Mouse (Mus musculus): ENCODE results near the gene Mcrip2.

Mcrip2 gene

DNA sequence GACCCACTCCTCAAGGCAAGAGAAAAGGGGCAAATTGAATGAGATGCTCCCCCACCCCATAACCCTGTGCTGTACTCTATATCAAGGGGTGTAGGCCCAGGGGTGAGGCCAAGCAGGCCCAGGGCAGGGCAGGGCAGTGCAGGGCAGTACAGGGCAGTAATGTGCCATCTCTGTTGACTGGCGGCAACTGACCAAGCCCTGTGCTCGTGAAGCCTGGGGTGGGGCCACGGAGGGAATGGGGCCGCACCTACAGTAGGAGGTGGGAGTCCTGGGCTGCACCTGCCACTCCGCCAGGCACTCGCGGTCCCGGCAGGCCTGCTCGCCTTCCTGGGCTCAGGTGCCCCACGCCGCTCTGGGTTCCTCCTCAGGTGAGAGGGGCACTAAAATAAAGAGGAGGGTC, 3.3 kb downstream of the Mcrip2 start:
- DNase-seq (ENCODE audit: low spot score in 2 of 2): no peak

DNA sequence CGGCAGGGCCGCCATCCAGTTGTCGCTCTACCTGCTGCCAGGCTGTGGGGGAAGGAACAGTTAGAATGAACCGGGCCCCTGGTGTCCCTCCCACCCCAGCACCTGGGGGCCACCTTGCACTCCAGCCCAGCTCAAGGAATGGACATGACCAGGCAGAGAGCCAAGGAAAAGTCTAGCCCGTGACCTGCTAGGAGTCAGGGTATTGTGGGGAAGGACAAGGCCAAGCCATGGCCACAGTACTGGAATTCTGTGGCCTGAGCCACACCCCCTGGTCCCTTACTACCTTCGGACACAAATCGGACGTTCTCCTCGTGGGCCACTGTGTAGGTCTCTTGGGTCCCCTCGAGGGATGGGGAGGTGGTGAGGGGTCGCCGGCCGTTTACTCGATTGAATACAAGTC, 4.3 kb downstream of the Mcrip2 start:
- no peak for DNase-seq (ENCODE audit: low spot score in 2 of 2)

DNA sequence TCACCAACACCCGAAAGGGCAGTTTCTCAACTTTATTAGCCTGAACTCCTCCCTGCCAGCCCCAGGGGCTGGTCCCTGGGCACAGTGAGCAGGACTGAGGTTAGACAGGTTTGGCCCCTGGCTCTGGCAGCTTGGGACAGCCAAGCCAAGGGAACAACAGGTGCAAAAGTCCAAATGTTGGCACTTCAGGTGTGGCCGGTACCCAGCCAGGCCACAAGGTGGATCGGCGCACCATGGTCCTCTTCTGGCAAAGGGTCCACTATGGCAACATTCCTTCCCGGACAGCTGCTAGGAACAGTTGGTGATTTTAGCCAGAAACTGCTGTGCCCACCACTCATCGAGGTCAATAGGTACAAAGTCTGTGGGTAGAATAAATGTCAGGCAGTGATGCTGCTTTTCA, 4.9 kb downstream of the Mcrip2 start:
- DNase-seq (ENCODE audit: low spot score in 2 of 2): no peak

DNA sequence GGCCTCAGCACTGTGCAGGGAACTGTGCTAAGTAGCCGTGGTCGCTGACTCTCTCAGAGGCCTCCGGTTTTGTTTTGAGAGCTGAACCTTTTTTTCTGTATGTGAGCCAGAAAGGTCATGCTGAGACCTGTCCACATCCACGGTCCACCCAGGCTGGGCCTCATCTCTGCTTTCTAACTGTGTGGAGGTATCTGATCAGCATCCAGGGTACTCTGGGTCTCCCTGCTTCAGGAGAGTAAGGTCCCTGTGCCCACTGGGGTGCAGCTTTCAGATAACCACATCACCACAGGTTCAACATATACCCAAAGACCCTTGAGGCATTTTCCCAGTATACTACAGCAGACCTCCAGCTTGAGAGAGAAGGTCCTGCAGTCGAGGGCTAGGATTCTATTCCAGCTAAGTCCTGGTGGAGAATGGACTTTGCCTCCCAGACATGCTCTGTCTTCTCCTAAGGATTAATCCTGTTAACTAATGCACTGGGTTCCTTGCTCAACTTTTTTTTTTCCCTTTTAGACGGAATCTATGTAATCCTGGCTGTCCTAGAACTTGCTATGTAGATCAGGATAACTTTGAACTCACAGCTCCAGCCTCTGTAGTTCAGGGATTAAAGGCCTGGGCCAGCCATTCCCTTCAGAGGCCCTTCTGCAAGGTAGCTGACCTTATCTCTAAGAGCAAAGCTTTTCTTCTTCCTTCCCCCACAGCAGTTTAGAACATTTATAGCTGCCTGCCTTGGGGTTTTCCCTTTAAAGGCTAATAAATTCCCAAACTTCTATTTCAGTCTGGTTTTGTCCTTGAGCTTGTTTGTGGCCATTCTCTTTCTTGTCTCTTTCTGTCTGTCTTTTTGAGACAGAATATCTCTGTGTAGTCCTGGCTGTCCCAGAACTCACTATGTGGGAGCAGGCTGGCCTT, 6.6 kb downstream of the Mcrip2 start:
- DNase-seq (ENCODE audit: low spot score in 2 of 2): no peak

DNA sequence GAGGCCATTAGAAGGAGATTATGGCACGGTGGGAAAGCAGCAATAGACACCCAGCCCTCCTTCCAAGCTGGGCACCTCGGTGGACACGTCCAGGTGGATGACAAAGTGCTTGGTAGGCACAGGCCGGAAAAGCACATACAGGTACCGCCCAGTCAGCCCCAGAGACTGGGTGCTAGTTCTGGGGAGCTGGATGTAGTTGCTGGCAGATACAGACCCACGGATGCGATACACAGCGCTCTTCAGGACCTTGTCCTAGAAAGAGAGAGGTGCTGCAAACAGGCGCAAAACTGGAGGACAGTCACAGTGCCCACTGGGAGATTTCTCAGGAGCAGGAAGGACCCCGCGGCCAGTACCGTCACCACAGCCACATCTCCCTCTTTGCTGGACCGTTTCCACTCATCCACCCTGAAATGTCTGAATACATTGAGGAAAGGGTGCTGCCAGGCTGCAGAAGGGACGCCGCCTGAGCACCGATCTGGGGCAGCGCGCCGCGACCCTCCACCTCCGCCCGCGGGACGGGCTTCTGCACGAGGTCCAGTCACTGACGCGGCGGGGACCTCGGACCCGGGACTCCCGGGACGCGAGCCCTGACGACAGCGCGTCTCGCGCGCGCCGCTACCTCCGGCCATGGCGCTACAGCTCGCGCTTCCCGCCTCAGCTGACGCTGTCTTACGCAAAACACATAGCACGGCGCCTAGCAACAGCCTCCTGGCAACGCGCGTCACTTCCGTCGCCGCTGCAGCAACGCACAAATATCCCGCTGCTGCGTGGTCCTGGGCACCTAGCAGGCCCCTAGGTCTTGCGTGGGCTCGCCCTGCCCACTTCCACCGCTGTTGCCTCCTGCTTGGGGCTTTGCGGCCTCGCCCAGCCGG, 7.5 kb downstream of the Mcrip2 start, which contains the start of gene Wdr90:
Gene Wdr90, minus strand, starts transcription at position 670 of the 872 bp plus-strand sequence.
- DNase-seq (ENCODE audit: low spot score in 2 of 2): peak; percentile 93 to 96

DNA sequence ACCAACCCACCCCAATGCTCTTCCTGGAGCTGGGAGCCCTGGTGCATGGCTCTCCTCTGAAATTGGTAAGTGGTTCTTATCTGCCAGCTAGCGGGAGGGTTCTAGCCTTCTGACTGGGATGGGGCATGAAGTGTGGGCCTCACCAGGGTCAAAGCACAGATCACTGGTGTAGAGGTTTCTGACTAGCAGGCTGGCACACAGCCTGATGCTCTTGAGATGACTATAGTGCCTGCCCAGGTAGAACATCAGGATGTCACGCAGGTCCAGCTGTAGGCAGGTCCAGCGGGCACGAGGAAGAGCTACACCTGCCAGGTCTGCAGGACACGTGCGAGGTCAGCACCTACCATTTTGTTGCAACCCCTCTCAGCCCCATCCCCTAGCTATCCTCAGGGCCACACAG, 8.3 kb downstream of the Mcrip2 start:
- DNase-seq (ENCODE audit: low spot score in 2 of 2): no peak

DNA sequence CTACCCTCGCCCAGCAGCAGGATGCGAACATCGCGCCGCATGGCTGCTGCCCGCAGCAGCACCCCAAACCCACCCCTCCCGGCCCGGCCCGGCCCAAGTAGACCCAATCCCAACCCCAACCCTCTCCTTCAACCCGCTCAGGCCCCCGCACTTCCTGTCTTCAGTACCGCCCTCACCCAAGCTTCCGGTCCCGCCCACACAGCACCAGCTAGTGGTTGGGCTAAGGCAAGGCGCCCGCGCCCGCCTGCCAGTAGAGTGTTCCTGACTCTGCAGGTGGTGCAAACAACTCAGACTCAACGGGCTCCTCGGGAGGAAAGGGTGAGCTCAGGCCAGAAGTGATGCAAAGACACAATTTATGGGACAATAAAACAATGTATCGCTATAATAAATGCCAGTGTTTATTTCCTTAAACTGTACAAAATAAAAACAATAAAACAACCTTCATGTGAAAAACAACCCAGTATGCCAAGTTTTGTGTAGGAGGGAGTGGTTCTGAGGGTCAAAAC, 24.1 kb downstream of the Mcrip2 start, which contains the start of gene Rhot2:
Gene Rhot2, minus strand, starts transcription at position 456 of the 506 bp plus-strand sequence.
- DNase-seq (ENCODE audit: low spot score in 2 of 2): peak; percentile 94 to 95

DNA sequence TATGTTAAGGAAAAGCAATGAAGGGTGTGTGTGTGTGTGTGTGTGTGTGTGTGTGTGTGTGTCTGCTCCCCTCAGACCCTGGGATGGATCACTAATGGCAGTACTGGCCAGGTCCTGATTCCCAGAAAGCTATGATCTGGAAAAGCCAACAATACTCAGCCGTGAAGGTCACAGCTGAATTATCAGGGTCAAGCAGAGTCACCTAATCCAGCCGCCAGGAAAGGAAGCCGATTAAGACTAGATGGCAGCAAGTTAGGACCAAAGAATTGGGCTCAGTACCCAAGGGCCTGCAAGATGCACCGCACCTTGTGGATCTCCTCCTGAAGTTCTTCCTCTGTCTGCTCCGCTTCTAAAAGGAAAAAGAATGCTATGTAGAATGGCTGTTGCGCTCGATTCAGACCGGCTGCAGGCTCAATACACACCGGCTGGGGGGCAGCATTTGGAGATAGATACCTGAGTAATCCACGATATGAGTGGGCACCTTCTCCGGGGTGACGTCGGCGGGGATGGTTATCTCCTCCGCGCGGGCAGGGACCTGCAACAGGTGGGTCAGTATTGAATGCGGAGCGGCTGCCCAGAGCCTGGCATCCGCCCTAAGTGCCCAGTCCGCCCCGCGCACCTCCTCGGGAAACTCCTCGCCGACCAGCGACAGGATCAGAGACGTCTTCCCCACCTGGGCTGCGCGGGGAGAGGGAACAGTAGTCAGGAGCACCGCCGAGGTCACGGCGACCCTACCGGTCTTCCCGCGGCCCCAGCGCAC, 24.7 kb downstream of the Mcrip2 start:
- peak in 1 of 2 experiments; percentile 28 for DNase-seq (ENCODE audit: low spot score in 2 of 2)

DNA sequence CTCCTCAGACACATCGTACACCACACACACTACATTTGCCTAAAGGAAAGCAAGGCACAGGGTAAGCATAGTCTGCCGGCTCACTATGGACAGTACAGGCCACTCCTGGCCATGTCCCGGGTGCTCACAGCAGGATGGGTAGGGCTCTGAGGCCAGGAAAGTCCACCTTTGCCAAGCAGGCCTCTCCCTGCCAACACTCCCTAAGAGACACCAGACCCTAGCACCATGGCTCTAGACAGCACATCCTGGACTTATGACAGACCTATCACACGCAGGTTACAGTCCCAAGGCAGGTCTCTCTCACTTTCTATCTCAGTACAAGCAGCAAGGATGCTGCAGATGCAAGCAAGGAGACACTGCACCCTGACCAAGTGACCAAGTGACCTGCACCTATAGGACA, 25.4 kb downstream of the Mcrip2 start:
- no peak for DNase-seq (ENCODE audit: low spot score in 2 of 2)

DNA sequence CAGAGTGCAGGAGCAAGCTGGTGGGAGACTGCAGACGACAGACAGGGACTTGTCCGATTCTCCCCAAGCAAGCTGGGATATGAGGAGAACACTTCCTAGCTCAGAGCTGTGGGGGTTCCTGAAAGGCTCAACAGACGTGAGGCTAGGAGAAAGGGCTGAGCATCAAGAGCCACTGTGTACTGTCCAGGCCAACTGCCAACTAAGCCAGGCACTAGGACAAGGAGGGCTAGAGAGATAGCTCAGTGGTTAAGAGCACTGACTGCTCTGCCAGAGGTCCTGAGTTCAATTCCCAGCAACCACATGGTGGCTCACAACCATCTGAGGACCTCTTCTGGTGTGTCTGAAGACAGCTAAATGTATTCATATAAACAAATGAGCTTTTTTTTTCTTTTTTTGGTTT, 26.1 kb downstream of the Mcrip2 start:
- DNase-seq (ENCODE audit: low spot score in 2 of 2): no peak

DNA sequence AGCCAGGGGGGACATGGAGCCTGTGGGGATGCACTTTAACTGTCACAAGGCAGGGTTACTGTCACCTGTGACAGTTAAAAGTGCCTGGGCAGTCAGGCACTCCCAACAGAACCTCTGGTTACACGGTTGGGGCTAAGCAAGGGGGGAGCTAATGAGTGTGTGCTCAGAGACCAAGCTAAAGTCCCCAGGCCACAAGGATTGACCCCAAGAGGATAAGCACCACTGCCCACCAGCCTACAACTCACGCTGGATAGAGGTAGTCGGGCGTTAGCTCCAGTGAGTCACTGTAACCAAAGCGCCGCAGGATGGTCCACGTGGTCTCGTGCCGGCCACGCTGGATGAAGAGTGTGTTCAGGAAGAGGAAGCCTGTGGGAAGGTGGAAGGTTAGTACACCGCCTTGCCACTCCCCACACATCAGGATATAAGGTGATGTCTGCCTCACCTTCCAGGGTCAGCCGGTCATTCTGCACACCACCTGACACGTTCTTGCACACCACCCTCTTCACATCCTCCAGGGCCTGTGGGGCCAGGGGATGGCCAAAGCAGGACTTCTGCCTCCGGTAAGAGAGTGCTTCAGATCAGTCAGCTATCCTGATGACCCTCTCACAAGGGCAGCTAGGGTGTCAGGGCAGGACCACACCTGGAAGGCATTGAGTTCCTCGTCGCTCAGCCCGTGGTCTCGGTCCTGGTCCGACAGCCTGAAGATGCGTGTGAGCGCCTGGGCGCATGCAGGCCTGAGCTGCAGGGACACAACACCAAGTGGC, 27.3 kb downstream of the Mcrip2 start, which contains the start of gene Gm20683:
Gene Gm20683, minus strand, starts transcription at position 647 of the 764 bp plus-strand sequence.
- no peak for DNase-seq (ENCODE audit: low spot score in 2 of 2)

DNA sequence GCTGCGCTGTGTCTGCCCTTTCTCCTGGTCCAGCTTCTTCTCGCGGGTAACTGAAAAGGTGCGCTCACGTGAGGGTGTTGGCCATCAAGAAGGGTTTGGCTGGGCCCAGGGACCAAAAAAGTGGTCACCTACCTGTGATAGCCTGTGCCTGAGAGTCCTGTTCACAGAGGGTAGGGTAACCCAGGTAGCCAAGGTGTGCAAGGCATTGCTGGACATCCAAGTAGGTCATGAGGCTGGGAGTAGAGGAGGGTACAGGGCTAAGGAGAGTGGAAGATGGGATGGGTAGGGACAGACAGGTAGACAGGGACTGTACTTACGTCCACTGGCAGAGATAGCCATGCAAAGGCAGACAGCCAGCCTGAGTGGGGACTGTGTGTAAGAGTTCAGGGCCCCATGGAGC, 28.0 kb downstream of the Mcrip2 start:
- no peak for DNase-seq (ENCODE audit: low spot score in 2 of 2)

DNA sequence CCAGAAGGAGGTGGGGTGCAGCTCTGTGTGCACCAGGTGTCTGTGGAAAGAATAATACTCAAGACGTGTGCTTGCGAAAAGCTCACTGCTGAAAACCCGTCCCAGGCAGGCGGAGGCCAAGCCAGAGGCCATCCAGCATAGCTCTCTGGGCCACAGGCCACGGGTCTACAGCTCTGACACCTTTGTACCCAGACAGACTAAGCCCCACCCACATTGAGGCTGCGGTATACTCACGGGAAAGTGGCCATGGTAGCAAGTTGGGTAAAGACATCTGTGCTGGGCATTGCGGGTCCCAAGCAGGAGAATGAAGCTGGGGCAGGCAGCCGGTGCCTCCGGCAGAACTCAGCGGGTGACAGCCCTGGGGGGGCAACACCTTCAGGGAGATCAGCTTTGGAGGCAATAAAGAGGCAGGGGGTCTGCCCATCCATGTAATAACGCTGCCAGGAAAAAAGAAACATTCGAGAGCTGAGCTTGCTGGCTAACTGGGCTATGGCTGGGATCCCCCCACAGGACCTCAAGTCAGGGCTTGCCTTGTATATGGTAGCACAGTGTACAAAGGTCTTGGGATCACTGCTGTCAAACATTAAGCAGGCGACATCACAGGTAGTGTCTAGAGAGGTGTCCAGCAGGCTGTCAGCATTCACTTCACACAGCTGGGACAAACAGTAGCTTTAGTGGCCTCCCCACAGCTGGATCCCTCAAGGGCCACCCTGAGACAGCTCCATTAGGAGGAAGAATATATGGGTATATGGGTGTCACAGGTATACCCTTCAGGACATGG, 28.9 kb downstream of the Mcrip2 start:
- no peak for DNase-seq (ENCODE audit: low spot score in 2 of 2)

DNA sequence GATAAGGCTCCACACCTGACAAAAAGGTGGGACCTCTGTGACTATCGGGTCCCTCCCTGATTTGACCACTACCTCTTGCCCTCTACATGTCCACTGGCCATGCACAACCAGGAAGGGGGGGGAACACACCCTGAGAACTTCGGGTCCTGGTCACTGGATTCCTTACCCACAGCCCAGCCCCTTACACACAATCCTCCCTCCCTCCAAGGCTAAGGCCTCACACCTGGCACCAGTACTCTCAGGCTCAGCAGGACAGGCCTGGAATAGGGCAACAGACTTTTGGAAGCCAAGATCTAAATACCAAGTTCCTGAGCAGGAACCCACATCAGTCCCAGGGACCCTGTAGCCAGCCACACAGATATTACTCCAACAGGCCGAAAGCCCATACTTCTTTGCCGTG, 29.7 kb downstream of the Mcrip2 start:
- no peak for DNase-seq (ENCODE audit: low spot score in 2 of 2)

DNA sequence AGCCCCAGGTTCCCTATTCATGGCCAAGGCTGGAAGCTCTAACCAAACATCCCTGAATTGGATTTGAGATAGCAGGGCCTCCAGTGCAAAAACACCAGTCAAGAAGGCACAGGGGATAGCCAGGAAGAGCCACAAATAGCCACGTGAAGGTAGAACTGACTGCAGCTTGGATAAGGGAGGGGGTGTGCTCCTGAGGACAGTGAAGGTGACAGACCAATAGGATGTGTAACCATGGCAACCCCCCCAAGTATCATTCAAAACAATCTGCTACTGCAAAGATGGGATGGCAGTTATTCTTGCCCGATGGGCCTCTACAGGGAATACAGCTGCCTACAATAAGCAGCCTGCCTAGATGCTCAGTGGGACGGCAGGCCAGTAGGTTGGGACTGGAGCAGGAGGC, 31.0 kb downstream of the Mcrip2 start:
- DNase-seq (ENCODE audit: low spot score in 2 of 2): peak in 1 of 2 experiments; percentile 40

DNA sequence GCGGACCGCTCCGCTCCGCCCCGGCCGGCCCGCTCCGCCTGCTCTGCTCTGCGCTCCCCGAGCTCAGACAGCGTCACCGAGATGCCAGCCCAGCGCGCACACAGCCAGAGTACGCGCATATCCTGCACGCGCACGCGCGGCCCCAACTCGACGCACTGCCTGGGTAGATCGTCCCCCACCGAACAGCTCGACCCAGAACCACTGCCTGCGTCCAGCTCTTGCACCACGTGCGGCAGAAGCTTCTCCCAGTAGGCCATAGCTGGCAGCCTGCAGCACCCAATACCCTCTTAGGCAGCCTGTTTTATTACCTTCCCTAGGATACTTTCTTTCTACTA, 31.5 kb downstream of the Mcrip2 start, which contains the start of gene Rhbdl1:
Gene Rhbdl1, minus strand, starts transcription at position 220 of the 335 bp plus-strand sequence.
- DNase-seq (ENCODE audit: low spot score in 2 of 2): peak; percentile 86 to 89

DNA sequence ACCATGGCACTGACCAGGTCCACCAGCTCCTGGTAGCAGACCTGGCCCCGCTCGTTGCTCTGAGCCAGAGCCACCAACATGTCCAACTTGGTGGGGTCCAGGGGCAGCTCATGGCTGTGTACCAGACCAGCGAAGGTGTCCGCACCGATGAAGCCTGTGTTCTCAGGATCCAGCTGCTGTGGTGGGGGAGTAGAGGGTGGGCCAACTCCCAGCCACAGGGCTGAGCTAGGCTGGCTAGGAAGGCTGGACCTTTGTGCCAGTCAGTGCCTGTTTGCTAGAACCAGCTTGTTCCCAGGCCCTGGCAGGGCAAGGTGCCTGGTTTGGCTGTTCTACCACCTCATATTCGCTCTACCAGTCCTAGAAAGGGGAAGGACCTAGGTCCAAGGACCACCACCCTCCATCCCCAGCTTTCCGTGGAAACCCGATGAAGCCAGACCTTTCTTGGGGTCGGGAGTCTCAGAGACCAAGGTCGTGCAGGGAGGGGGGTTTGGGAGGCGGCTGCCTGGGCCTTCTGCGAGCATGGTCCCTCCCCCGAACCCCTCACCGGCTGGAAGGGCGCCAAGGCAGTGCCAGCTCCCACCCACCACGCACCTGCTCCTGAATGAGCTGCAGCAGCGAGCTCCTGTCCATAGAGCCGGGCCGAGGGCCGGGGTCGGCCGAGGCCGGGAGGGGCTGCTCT, 32.0 kb downstream of the Mcrip2 start:
- DNase-seq (ENCODE audit: low spot score in 2 of 2): peak in 1 of 2 experiments; percentile 40

DNA sequence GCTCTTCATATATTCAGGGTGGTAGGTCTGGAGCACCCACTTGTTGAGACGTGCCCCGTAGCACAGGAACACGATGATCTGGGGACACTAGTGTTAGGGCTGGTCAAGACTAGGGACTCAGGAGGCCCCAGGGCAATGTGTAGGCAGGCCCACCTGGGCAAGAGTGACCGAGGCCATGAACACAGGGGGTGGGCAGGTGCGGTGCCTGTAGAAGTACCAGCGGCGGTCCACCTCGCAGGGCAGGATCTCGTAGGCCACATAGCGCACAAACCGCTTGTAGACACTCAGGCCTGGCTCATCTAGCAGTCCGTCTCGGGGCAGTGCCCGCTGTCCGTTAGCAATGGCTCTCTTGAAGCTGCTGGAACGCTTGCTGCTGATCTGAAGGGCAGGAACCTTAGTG, 32.7 kb downstream of the Mcrip2 start:
- no peak for DNase-seq (ENCODE audit: low spot score in 2 of 2)

DNA sequence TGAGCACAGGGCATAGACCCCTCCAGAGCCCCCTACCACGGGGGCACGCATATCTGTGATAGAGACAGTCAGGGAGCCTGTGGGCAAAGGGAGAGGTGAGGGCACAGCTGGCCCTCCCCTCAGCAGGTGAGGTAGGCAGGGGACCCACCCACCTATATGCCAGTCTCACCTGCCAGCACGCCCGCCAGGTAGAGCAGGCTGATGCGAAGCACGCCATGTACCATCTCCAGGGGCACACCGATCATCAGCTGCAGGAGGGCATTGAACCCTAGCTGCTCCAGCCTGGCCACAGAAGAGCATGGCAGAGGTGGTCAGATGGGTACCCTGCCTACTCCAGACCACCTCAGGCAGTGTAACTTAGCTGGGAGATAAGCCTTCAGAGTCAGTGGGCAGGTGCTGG, 33.3 kb downstream of the Mcrip2 start:
- DNase-seq (ENCODE audit: low spot score in 2 of 2): no peak
